Mouse (Mus musculus) G1E (cell line): ENCODE measurements around the gene Jmjd4.

ENCODE experiments used
- CTCF ChIP-seq: IDR thresholded peaks from 2 replicates; pipeline ENCODE4 v1.5.1; 2012; ENCODE audit warnings: low read depth, low read length, inconsistent platforms, mixed read lengths
- GATA1 ChIP-seq: IDR thresholded peaks from 2 replicates; pipeline ENCODE4 v1.6.1; 2012; ENCODE audit warnings: borderline replicate concordance, low read length, inconsistent platforms, mixed read lengths
- GATA2 ChIP-seq: IDR thresholded peaks from 2 replicates; pipeline ENCODE4 v1.6.1; 2012; ENCODE audit warnings: low read depth, low read length, inconsistent platforms, borderline replicate concordance
- POLR2AphosphoS5 ChIP-seq: IDR thresholded peaks from 2 replicates; pipeline ENCODE4 v1.6.1; 2012; ENCODE audit warnings: low read depth, low read length, inconsistent platforms; ENCODE audit not compliant: insufficient replicate concordance
- TAL1 ChIP-seq: conservative IDR thresholded peaks from 2 replicates; pipeline ENCODE4 v1.6.1; 2012; ENCODE audit warnings: low read depth, low read length, inconsistent platforms, mixed read lengths

DNA sequence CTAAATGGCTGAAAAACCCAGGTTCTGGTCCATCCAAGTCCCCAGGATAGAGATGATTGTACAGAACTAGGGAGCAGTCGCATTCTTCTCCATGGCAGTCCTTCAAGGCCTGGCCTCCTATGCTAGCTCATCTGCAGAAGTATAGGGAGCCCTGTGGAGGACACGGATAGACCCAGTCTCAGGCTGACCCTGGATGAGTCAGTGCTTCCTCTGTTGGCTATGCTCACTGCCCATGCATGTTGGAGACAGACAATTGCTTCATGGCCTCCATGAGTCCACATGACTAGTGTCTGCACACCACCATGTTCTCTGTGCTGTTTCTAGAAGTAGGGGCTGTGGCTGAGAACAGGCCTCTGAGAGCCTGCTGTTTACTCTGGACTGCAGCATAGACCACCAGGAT is 6.5 kb downstream of the Jmjd4 start:
- TF ChIP-seq CTCF (no peak), GATA1 (no peak), POLR2AphosphoS5 (no peak), GATA2 (no peak), TAL1 (no peak)
